Mouse (Mus musculus): ENCODE results near the gene Lin52. TPM values are rescaled to one million over a fixed set of nuclear protein-coding genes. Genes with fewer than 3 reads are reported as not detected.

The Lin52 gene
- polyA plus RNA-seq, 1 experiment: 29.5 TPM

DNA sequence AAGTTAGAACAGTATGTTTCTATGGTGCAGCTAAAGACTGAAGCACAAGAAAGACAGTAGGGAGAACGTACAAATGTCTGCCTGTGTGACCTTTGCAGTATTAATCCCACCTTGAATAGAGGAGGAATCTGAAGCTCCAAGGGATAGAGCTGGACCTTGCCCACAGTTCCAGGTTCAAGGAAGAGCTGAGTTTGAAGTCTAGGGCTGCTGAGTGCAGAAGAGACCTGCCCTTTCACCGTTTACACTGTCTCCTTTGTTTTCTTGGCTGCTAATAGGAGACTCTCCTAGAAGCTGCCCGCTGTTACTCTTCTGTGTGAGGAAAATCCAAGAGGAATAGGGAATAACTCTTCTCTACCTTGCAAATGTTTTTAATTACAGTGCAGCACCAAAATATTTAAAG lies 72.5 kb downstream of the Lin52 start:
- no peaks in the 10 kb centered on the region for H3K9me3 ChIP-seq (replicated peaks; ENCODE audit: control insufficient read depth, insufficient read depth, low read length, poor library complexity, severe bottlenecking)
- no peak overlapping the region for H3K4me3 ChIP-seq (ENCODE audit: low read depth, low read length)
- H3K36me3 ChIP-seq (ENCODE audit: control insufficient read depth, insufficient read depth, low read length, poor library complexity, severe bottlenecking): 0 out of 2 replicates have a peak, but pooled peaks cover 2% of the 10 kb centered on the region
- H3K27me3 ChIP-seq (ENCODE audit: control insufficient read depth, insufficient read depth, low read length, poor library complexity, severe bottlenecking): no peaks in the 10 kb centered on the region
- TF ChIP-seq CTCF (IDR thresholded peaks at IDR 0.05; ENCODE audit: low read depth, low read length): no peak
- H3K27ac ChIP-seq (ENCODE audit: insufficient read depth, low read length): no peak overlapping the region
- H3K4me1 ChIP-seq (ENCODE audit: control insufficient read depth, insufficient read depth, low read length): peaks cover 2% of the 10 kb centered on the region
- H3K9ac ChIP-seq (ENCODE audit: low read depth, poor library complexity, severe bottlenecking): no peak overlapping the region

DNA sequence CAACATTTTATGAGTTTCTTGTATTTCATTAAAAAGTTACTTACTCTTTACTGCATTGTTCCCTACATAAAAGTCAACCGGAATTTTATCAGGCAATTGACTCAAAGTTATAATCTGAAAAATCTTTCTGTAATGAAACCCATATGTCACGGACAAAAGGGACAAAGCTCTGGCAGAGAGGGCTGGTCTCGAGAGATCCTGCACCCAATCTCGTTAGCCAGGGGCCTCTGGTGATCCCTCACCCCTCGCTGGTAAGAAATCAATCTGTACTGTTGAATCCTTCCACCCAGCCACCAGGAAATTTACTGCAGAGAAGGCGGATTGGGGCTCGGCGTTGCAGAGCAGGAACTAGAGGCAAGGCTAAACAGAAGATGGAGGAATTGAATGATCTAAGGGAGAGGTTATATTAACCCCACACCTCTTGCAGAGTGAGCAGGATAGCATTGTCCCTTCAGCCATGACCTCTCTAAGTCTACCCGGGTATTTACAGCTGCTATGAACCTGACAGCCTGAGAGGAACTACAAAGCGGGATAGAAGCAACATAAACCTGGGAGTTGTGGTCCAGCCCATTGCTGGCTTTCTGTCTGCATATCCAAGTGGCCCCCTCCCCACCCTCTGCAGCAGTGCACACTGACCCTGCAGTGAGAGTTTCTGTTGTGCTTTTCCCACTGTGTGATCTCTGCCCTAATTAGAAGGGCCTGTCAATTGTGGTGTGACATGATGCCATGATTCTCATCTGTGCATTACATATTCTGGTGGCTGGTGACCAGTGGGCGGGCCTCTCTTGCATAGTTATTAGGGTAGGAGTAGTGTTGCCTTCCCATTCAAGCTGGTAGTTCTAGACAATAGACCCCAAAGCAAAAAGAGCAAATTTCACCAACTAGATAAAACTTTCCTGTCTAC lies 73.2 kb downstream of the Lin52 start:
- TF ChIP-seq CTCF (IDR thresholded peaks at IDR 0.05; ENCODE audit: low read depth, low read length) (no peak), EP300 (IDR thresholded peaks at IDR 0.05; ENCODE audit: insufficient read depth, low read depth, low read length) (no peak), POLR2A (IDR thresholded peaks at IDR 0.05; ENCODE audit: insufficient read depth, low read length) (no peak)
- H3K27me3 ChIP-seq (ENCODE audit: control insufficient read depth, insufficient read depth, low read length, poor library complexity, severe bottlenecking): no peaks in the 10 kb centered on the region
- 0 out of 2 replicates have a peak, but pooled peaks cover 2% of the 10 kb centered on the region for H3K36me3 ChIP-seq (ENCODE audit: control insufficient read depth, insufficient read depth, low read length, poor library complexity, severe bottlenecking)
- H3K4me3 ChIP-seq (ENCODE audit: low read depth, low read length): no peak overlapping the region
- no peak overlapping the region for H3K27ac ChIP-seq (ENCODE audit: insufficient read depth, low read length)
- H3K9me3 ChIP-seq (replicated peaks; ENCODE audit: control insufficient read depth, insufficient read depth, low read length, poor library complexity, severe bottlenecking): no peaks in the 10 kb centered on the region
- H3K4me1 ChIP-seq (ENCODE audit: control insufficient read depth, insufficient read depth, low read length): peaks cover 2% of the 10 kb centered on the region
- H3K9ac ChIP-seq (ENCODE audit: low read depth, poor library complexity, severe bottlenecking): no peak overlapping the region

DNA sequence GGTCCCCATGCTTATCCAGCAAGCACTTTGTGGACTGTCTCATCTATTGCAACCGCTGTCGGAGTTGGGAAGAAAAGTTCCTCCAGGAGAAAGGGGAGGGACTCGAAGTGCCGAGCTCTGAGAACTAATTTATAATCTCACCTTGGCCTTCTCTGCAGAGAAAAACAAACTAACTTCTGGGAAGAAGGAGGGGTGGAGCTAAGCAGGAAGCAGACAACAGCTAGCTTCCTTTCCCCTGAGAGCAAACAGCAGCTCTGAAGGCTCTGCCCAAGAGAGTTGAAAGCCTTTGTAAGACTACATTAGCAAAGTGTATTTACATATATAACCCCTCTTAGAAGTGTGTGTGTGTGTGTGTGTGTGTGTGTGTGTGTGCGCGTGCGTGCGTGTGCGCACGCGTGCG lies 74.2 kb downstream of the Lin52 start:
- Histone ChIP-seq H3K27ac (ENCODE audit: insufficient read depth, low read length) (no peak overlapping the region), H3K36me3 (ENCODE audit: control insufficient read depth, insufficient read depth, low read length, poor library complexity, severe bottlenecking) (0 out of 2 replicates have a peak, but pooled peaks cover 2% of the 10 kb centered on the region), H3K4me1 (ENCODE audit: control insufficient read depth, insufficient read depth, low read length) (peaks cover 2% of the 10 kb centered on the region), H3K4me3 (ENCODE audit: low read depth, low read length) (no peak overlapping the region), H3K9me3 (replicated peaks; ENCODE audit: control insufficient read depth, insufficient read depth, low read length, poor library complexity, severe bottlenecking) (no peaks in the 10 kb centered on the region), H3K9ac (ENCODE audit: low read depth, poor library complexity, severe bottlenecking) (no peak overlapping the region), H3K27me3 (ENCODE audit: control insufficient read depth, insufficient read depth, low read length, poor library complexity, severe bottlenecking) (no peaks in the 10 kb centered on the region)
- no peak for TF ChIP-seq POLR2A (IDR thresholded peaks at IDR 0.05; ENCODE audit: insufficient read depth, low read length)

DNA sequence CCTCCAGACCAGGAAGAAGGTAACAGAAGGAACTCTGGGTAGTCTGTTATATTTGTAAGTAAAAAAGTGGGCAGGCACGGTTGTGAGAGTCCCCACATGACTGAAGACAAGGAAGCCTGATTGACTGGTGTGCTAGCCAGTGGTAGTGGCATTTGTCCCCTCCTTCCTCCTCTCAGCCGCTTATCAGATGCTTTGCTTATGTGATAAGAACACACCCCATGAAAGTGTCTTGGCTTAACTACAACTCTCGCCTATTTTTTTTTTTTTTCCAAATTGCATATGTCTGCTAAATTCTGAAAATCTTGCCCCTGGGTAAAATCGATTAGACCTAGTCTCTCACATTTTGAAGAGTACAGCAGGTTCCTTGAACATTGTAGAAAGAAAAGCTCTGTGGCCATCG lies 79.2 kb downstream of the Lin52 start:
- H3K9ac ChIP-seq (ENCODE audit: low read depth, poor library complexity, severe bottlenecking): no peak overlapping the region
- H3K4me3 ChIP-seq (ENCODE audit: low read depth, low read length): no peak overlapping the region
- no peak overlapping the region for H3K27ac ChIP-seq (ENCODE audit: insufficient read depth, low read length)
- TF ChIP-seq EP300 (IDR thresholded peaks at IDR 0.05; ENCODE audit: insufficient read depth, low read depth, low read length): no peak
- no peak for TF ChIP-seq POLR2A (IDR thresholded peaks at IDR 0.05; ENCODE audit: insufficient read depth, low read length)
- TF ChIP-seq CTCF (IDR thresholded peaks at IDR 0.05; ENCODE audit: low read depth, low read length): no peak
- H3K27me3 ChIP-seq (ENCODE audit: control insufficient read depth, insufficient read depth, low read length, poor library complexity, severe bottlenecking): no peaks in the 10 kb centered on the region
- no peaks in the 10 kb centered on the region for H3K36me3 ChIP-seq (ENCODE audit: control insufficient read depth, insufficient read depth, low read length, poor library complexity, severe bottlenecking)
- H3K4me1 ChIP-seq (ENCODE audit: control insufficient read depth, insufficient read depth, low read length): peaks cover 9% of the 10 kb centered on the region
- H3K9me3 ChIP-seq (replicated peaks; ENCODE audit: control insufficient read depth, insufficient read depth, low read length, poor library complexity, severe bottlenecking): no peaks in the 10 kb centered on the region

DNA sequence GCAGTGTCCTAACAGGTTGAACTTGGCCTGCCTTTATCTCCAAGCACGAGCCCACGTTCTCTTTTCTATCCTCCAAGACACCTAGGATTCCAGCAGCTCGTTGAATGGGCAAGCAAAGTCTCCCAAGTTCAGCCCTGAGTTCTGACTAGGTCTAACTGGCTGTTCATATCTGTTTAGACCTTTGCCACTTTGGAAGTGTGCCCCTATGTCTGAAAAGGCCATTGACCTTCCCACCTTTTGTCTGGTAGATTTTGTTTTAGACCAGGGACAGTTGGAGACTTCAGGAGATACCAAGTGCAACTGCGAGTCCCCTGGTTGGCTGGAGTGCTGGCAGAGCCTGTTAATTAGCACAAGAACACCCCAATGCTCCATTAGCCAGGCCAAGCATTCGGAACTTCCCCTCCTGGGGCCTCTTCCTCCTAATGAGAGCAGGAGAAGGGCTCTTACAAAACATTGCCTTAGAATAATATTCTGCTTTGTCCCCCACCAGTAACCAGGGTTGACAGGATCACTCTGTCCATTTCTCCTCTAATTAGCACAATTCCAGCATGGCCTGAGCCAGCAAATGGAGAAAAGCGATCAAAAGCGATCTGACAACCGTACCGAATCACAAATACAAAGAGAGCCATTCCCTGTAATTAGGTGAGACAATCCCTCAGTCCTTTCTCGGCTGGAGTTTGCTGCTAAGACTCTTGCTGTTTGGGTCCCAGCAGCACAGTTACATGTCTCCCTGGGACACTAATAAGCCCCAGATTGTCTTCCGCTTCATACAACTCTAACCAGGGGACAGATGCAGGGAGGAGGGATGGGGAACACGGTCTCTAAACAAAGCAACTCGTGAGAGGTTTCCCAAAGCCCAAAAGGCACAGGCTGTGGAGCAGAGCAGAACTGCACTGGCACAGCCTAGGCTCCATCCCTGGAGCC lies 80.9 kb downstream of the Lin52 start:
- H3K9ac ChIP-seq (ENCODE audit: low read depth, poor library complexity, severe bottlenecking): no peak overlapping the region
- H3K4me1 ChIP-seq (ENCODE audit: control insufficient read depth, insufficient read depth, low read length): peaks cover 9% of the 10 kb centered on the region
- H3K27me3 ChIP-seq (ENCODE audit: control insufficient read depth, insufficient read depth, low read length, poor library complexity, severe bottlenecking): no peaks in the 10 kb centered on the region
- no peaks in the 10 kb centered on the region for H3K9me3 ChIP-seq (replicated peaks; ENCODE audit: control insufficient read depth, insufficient read depth, low read length, poor library complexity, severe bottlenecking)
- TF ChIP-seq CTCF (IDR thresholded peaks at IDR 0.05; ENCODE audit: low read depth, low read length) (no peak), EP300 (IDR thresholded peaks at IDR 0.05; ENCODE audit: insufficient read depth, low read depth, low read length) (no peak), POLR2A (IDR thresholded peaks at IDR 0.05; ENCODE audit: insufficient read depth, low read length) (no peak)
- no peaks in the 10 kb centered on the region for H3K36me3 ChIP-seq (ENCODE audit: control insufficient read depth, insufficient read depth, low read length, poor library complexity, severe bottlenecking)
- no peak overlapping the region for H3K4me3 ChIP-seq (ENCODE audit: low read depth, low read length)
- H3K27ac ChIP-seq (ENCODE audit: insufficient read depth, low read length): no peak overlapping the region

DNA sequence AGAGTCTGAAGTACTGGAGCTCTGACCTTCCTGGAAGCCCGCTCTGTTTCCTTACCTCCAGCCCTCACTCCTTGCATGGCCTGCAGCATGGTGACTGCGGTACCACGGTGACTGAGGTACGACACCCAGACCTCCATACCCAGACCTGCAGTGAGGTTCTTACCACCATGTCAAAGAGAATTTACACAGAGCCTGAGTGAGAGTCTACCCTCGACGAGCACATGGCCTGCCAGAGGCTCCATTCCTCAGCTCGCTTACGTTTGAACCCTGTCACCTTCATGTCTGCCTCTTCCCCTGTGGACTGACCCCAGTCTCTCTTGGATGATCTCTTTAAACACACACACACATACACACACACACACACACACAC lies 81.6 kb downstream of the Lin52 start:
- H3K36me3 ChIP-seq (ENCODE audit: control insufficient read depth, insufficient read depth, low read length, poor library complexity, severe bottlenecking): no peaks in the 10 kb centered on the region
- peaks cover 9% of the 10 kb centered on the region for H3K4me1 ChIP-seq (ENCODE audit: control insufficient read depth, insufficient read depth, low read length)
- H3K4me3 ChIP-seq (ENCODE audit: low read depth, low read length): no peak overlapping the region
- no peaks in the 10 kb centered on the region for H3K27me3 ChIP-seq (ENCODE audit: control insufficient read depth, insufficient read depth, low read length, poor library complexity, severe bottlenecking)
- H3K9me3 ChIP-seq (replicated peaks; ENCODE audit: control insufficient read depth, insufficient read depth, low read length, poor library complexity, severe bottlenecking): no peaks in the 10 kb centered on the region
- no peak for TF ChIP-seq EP300 (IDR thresholded peaks at IDR 0.05; ENCODE audit: insufficient read depth, low read depth, low read length)
- TF ChIP-seq CTCF (IDR thresholded peaks at IDR 0.05; ENCODE audit: low read depth, low read length): no peak
- no peak for TF ChIP-seq POLR2A (IDR thresholded peaks at IDR 0.05; ENCODE audit: insufficient read depth, low read length)
- H3K9ac ChIP-seq (ENCODE audit: low read depth, poor library complexity, severe bottlenecking): no peak overlapping the region
- no peak overlapping the region for H3K27ac ChIP-seq (ENCODE audit: insufficient read depth, low read length)
